Mouse (Mus musculus): Measurements from ENCODE around the gene Pdyn.

GRCm38 (mm10) chr2:129684014-129684413 lies 15.6 kb downstream of the Pdyn start:
- TF ChIP-seq POLR2A (IDR thresholded peaks at IDR 0.05; ENCODE audit: control insufficient read depth, low read depth, low read length) (no peak), CTCF (IDR thresholded peaks at IDR 0.05; ENCODE audit: control insufficient read depth, insufficient read depth, insufficient replicate concordance, low read depth, low read length) (no peak)

Data from testis, adult 2 months (tissue).